Mouse (Mus musculus) lung, adult 2 months (tissue): ENCODE results near the gene Mogs.

Source experiments
- CTCF ChIP-seq: fragments of 200-500 bp; IDR thresholded peaks from 2 replicates; pipeline ENCODE4 v1.5.1; 2011; ENCODE audit warnings: mild to moderate bottlenecking, low read length, control low read depth; ENCODE audit not compliant: insufficient read depth
- POLR2A ChIP-seq: fragments of 200-500 bp; IDR thresholded peaks from 2 replicates; pipeline ENCODE4 v1.6.1; 2011; ENCODE audit warnings: low read depth, mild to moderate bottlenecking, control low read depth, low read length, borderline replicate concordance; ENCODE audit errors: extremely low read depth

- TF ChIP-seq POLR2A: peak; percentile 75; the same call in 1 of the 2 replicates
- no peak for TF ChIP-seq CTCF
These were observed 5.9 kb downstream of the Mogs start, which contains the start of gene Wbp1 for GRCm38 (mm10) chr6:83120930-83121862.
